Mouse (Mus musculus) ES-CJ7 (cell line): ENCODE measurements at regions not wholly inside any gene's neighbourhood (a gene's known extent, or its start where the extent isn't known, plus 50 kb on each side); places are given as distances from the start of the nearest gene placed in this dataset.

Experiments used
- DNase-seq: peaks from one replicate; pipeline ENCODE4 v3.0.0; 2011; ENCODE audit warnings: low read depth, low spot score

GRCm38 (mm10) chr3:144137483-144137882 is 67.5 kb downstream of the Lmo4 start:
- DNase-seq, result no peak

GRCm38 (mm10) chr3:144136432-144136831 is 68.6 kb downstream of the Lmo4 start:
- no peak for DNase-seq

- DNase-seq, result no peak
Observed at GRCm38 (mm10) chr3:144135646-144136045, 69.4 kb downstream of the Lmo4 start.

- no peak for DNase-seq
Observed at GRCm38 (mm10) chr3:144128042-144128441, 77.0 kb downstream of the Lmo4 start.

- no peak for DNase-seq
Observed at GRCm38 (mm10) chr3:144124353-144124752, 80.7 kb downstream of the Lmo4 start.

GRCm38 (mm10) chr3:144123361-144124072 is 81.5 kb downstream of the Lmo4 start:
- no peak for DNase-seq

GRCm38 (mm10) chr3:144119076-144119475 is 85.9 kb downstream of the Lmo4 start:
- DNase-seq, result no peak

- DNase-seq, result no peak
Observed at GRCm38 (mm10) chr3:144113672-144114645, 91.1 kb downstream of the Lmo4 start.

GRCm38 (mm10) chr3:144110331-144111080 is 94.5 kb downstream of the Lmo4 start:
- DNase-seq, result no peak

GRCm38 (mm10) chr3:144109769-144110168 is 95.3 kb downstream of the Lmo4 start:
- DNase-seq, result no peak

GRCm38 (mm10) chr3:144108310-144108709 is 96.7 kb downstream of the Lmo4 start:
- DNase-seq, result no peak

- no peak for DNase-seq
Observed at GRCm38 (mm10) chr3:144107664-144108063, 97.4 kb downstream of the Lmo4 start.

GRCm38 (mm10) chr3:144104366-144104765 is 100.7 kb downstream of the Lmo4 start:
- DNase-seq, result no peak

- DNase-seq, result no peak
Observed at GRCm38 (mm10) chr3:144099444-144099843, 105.6 kb downstream of the Lmo4 start.

- no peak for DNase-seq
Observed at GRCm38 (mm10) chr3:144098762-144099161, 106.3 kb downstream of the Lmo4 start.

GRCm38 (mm10) chr3:144091231-144091630 is 113.8 kb downstream of the Lmo4 start:
- DNase-seq, result no peak

GRCm38 (mm10) chr3:144089790-144090256 is 115.2 kb downstream of the Lmo4 start:
- DNase-seq, result no peak

- no peak for DNase-seq
Observed at GRCm38 (mm10) chr3:144088261-144088884, 116.6 kb downstream of the Lmo4 start.

- no peak for DNase-seq
Observed at GRCm38 (mm10) chr3:144087771-144088170, 117.2 kb downstream of the Lmo4 start.

- DNase-seq, result no peak
Observed at GRCm38 (mm10) chr3:144086176-144086575, 118.8 kb downstream of the Lmo4 start.

- DNase-seq, result no peak
Observed at GRCm38 (mm10) chr3:144079960-144080359, 125.1 kb downstream of the Lmo4 start.
